Mouse (Mus musculus) mammary gland, adult 2 months (tissue): ENCODE data around the gene Gm27235. TPM values are rescaled to one million over a fixed set of nuclear protein-coding genes. Genes with fewer than 3 reads are reported as not detected.

Experiments
- polyA plus RNA-seq: library from polyadenylated mRNA; depleted of rRNA; stranded (reverse); fragments of >200 nt; gene quantifications from 2 replicates; pipeline ENCODE4 v1.2.3, GENCODE M21; 2012; ENCODE audit warnings: low replicate concordance; rRNA removed

Gm27235 gene
- polyA plus RNA-seq: not detected in 2 replicates

DNA sequence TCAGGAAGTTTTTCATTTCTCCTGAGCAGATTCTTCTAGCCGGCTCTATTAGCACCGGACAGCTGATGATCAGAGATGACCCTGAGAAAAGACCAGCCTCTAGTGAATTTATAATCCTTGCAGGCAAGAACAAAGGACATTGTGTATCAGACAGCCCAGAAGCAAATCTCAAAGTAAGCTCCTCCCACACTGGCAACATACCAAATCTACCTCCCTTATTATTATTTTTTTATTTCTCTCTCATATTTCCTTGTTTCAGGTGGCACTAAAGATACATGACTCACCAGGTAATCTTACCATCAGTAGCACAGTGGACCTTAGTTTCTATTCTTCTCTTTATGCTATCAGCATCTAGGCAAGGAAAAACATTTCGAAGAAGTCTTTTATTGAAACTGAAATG lies at the start of gene Gm27235, which contains the start of gene D730048I06Rik:
TSS of gene Gm27235 (minus strand) at position 101 of the 400 bp plus-strand sequence.
TSS of gene D730048I06Rik (minus strand) at position 112 of the 400 bp plus-strand sequence.

DNA sequence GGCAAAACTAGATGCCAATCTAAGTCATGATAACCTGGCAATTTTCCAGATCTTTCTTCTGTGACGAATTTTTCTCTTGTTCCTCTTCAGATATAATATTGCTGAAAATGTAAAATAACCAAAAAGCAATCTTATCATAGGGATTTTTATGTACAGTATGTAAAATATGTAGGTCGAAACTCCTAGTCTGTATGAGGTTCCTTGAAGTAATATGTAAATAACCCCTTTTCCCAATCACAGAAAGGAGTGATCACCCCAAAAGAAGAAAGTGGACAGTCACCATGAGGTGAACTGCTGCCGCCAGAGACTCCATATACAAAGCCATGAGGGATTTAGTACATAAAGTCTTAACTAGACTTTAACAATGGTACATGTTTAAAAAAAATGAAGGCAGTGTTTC lies 11.9 kb downstream of the Gm27235 start, which contains the start of gene Gm17727:
TSS of gene Gm17727 (minus strand) at position 101 of the 400 bp plus-strand sequence.

DNA sequence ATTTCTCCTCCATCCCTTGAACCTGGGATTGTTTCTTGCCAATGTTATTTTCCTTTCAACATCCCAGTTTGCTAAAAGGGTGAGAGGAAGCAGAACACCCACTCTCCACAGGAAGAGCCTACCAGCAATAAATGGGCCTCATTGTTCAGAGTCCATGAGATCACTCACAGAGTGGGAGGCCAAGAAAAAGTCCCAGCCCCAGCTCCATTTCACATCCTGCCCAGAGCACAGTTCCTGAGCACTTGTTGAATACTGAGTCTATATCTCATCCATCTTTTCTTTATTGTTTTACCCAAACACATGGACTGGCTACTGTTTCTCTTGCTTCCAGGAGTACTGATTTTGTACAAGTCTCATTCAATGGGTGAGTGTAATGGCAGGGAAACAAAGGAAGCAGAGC lies 49.2 kb downstream of the Gm27235 start, which contains the start of gene Gm17677:
TSS of gene Gm17677 (plus strand) at position 301 of the 400 bp plus-strand sequence.

Other genes with a start within 250 kb of the Gm27235 start
- 0.05 and 0.07 TPM in 2 replicates for gene Ddx25, start 231.6 kb downstream of the Gm27235 start, polyA plus RNA-seq
- gene Pus3, start 231.5 kb downstream of the Gm27235 start, polyA plus RNA-seq: 1.2 and 3.8 TPM in 2 replicates
- 0.13 TPM in 1 of 2 replicates, not detected in the other for gene Pate2, start 219.8 kb downstream of the Gm27235 start, polyA plus RNA-seq
- gene Hyls1, start 219.7 kb downstream of the Gm27235 start, polyA plus RNA-seq: 1.7 and 2.6 TPM in 2 replicates
- not detected in 2 replicates for gene Pate4, start 178.2 kb downstream of the Gm27235 start, polyA plus RNA-seq
- gene Pate3, start 141.9 kb downstream of the Gm27235 start, polyA plus RNA-seq: not detected in 2 replicates
- not detected in 2 replicates for gene Pate1, start 102.7 kb downstream of the Gm27235 start, polyA plus RNA-seq
- gene Gm17677, start 49.1 kb downstream of the Gm27235 start, polyA plus RNA-seq: not detected in 2 replicates
- gene Gm17727, start 12.0 kb downstream of the Gm27235 start, polyA plus RNA-seq: not detected in 2 replicates
- not detected in 2 replicates for gene D730048I06Rik, start within 50 bp of the Gm27235 start, polyA plus RNA-seq
- not detected in 2 replicates for gene 9230110F15Rik, start 54.0 kb upstream of the Gm27235 start, polyA plus RNA-seq
- not detected in 2 replicates for gene 9230113P08Rik, start 118.3 kb upstream of the Gm27235 start, polyA plus RNA-seq